Mouse (Mus musculus) hindbrain, embryonic 10.5 days (tissue): Measurements from ENCODE around the gene Cd53. TPM values are rescaled to one million over a fixed set of nuclear protein-coding genes. Genes with fewer than 3 reads are reported as not detected.

ENCODE experiments used
- DNase-seq: peaks from one replicate; pipeline ENCODE4 v3.0.0-alpha.2; 2017; ENCODE audit warnings: low spot score
- H3K27ac ChIP-seq: fragments of 300-500 bp; sonication (generic); 2 replicates; pipeline ENCODE4 v1.5.1; 2016; ENCODE audit warnings: mild to moderate bottlenecking, moderate library complexity
- H3K27me3 ChIP-seq: fragments of 300-500 bp; sonication (generic); 2 replicates; pipeline ENCODE4 v1.6.1; 2016; ENCODE audit warnings: mild to moderate bottlenecking; ENCODE audit not compliant: poor library complexity, insufficient read depth, severe bottlenecking
- H3K36me3 ChIP-seq: fragments of 300-500 bp; sonication (generic); 2 replicates; pipeline ENCODE4 v1.6.1; 2016; ENCODE audit warnings: mild to moderate bottlenecking, moderate library complexity
- H3K4me1 ChIP-seq: fragments of 300-500 bp; sonication (generic); replicated peaks from 2 replicates; pipeline ENCODE4 v1.6.1; 2016; ENCODE audit warnings: mild to moderate bottlenecking
- H3K4me3 ChIP-seq: fragments of 300-500 bp; sonication (generic); 2 replicates; pipeline ENCODE4 v1.5.1; 2016; ENCODE audit warnings: mild to moderate bottlenecking, moderate library complexity
- H3K9me3 ChIP-seq: fragments of 300-500 bp; sonication (generic); 2 replicates; pipeline ENCODE4 v1.6.1; 2016; ENCODE audit warnings: mild to moderate bottlenecking, moderate library complexity
- WGBS: fragments of 180-500 bp; shearing (Covaris S2); methylation state at CpG from one replicate; pipeline ENCODE4 v1.1.7; 2016; 5-methylcytosine and 5-hydroxymethylcytosine counted together
- polyA plus RNA-seq: library from polyadenylated mRNA; unstranded; fragments of >200 nt; fragmentation: Nextera tagmentation; extraction: Ambion mirVana; gene quantifications from 2 replicates; pipeline ENCODE4 v1.2.1, GENCODE M21; 2016

The Cd53 gene
- polyA plus RNA-seq, result 2.4 and 3.7 TPM in 2 replicates

DNA sequence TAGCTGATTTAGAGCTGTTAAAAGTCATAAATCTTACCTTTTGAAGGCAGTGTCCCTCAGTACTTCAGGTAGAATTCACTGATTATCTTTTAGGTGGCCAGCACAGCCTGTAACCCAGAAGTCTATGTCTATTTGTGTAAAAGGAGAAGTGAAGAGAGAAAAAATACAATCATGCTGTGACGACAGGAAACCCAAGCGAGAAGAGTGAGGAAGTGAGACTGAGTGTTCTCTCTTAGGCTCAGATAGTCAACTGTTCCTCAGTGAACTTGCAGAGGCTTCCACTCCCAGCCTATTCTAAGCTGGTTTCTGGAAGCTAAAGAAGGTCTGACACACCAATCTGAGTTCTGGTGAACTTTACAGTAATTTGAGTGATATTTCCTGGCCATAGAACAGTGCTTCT is at the start of gene Cd53:
Gene Cd53 (minus strand): TSS at position 220 of the 400 bp plus-strand sequence.
- Histone ChIP-seq H3K4me1 (no peaks in the 10 kb centered on the region), H3K9me3 (no peaks in the 10 kb centered on the region), H3K4me3 (no peak within 1 kb of the TSS), H3K27me3 (no peaks in the 10 kb centered on the region), H3K27ac (no peak within 1 kb of the TSS), H3K36me3 (no peaks in the 10 kb centered on the region)
- 80% methylated on average over 2 of the region's 2 CpGs for WGBS
- no peak for DNase-seq

DNA sequence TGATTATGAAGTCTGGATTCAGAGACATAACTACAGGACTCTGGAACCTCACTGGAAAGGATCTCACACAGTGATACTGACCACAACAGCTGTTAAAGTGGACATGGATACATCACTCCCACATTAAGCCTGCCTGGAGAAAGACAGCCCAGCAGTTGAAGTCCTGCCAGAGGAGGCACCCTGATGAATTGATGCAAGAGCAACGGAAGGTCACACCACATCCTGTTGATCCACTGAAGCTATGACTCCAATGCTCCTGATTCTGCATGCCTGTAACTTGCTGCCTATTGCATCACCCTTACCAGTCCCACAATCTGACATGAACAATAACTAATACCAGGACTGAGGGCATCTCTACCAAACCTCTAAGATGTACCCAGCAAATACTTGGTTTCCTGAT is 42.2 kb upstream of the Cd53 start:
- H3K36me3 ChIP-seq, result no peaks in the 10 kb centered on the region
- no peak overlapping the region for H3K27ac ChIP-seq
- no peak for DNase-seq
- H3K9me3 ChIP-seq, result peaks cover 12% of the 10 kb centered on the region
- 94% methylated on average over 1 of the region's 1 CpGs for WGBS
- H3K4me3 ChIP-seq, result no peak overlapping the region
- no peaks in the 10 kb centered on the region for H3K4me1 ChIP-seq
- H3K27me3 ChIP-seq, result no peaks in the 10 kb centered on the region

DNA sequence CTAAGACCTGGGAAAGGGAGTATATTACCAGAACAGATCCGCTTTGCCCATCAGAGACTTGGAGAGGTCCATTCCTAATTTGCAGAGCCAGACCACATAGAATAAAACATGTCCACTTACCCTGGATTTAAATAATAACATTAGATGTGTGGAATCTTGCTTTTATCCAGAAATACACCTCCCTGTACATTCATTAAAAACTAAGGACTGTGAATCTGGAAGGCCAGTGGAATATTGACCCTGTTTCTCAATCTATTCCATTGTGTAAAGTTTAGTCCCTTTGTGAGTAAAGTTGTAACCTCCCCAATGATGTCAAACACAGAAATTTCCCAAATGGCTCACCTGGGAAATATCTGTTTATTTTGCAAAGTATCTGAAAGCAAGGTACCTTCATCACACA is 36.2 kb upstream of the Cd53 start, which contains the start of gene Olfr266:
Gene Olfr266 (minus strand): TSS at position 101 of the 400 bp plus-strand sequence.
- H3K27ac ChIP-seq, result no peak within 1 kb of the TSS
- no peaks in the 10 kb centered on the region for H3K4me1 ChIP-seq
- no peaks in the 10 kb centered on the region for H3K27me3 ChIP-seq
- H3K4me3 ChIP-seq, result no peak within 1 kb of the TSS
- H3K9me3 ChIP-seq, result no peaks in the 10 kb centered on the region
- WGBS, result 79% methylated on average over 1 of the region's 1 CpGs
- no peaks in the 10 kb centered on the region for H3K36me3 ChIP-seq
- DNase-seq, result no peak

DNA sequence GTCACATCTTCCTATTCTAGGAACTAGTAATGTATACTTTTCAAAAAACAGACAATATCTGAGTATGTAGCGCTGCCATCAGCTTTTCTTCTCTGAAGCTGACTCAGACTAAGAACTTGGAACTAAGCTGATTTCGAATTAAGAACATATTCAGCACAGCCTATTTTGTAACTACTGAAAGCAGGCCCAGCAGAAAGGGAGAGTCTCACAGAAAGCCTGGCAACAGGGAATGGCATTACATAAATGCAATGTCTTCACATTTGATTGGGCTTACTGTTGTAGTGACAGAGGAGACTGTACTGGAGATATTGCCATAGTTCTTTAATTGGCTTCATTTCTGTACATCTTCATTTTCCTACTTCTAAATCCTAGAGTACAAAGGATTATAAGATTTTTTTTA is 27.7 kb upstream of the Cd53 start:
- no peaks in the 10 kb centered on the region for H3K4me1 ChIP-seq
- DNase-seq, result no peak
- no peak overlapping the region for H3K4me3 ChIP-seq
- H3K9me3 ChIP-seq, result no peaks in the 10 kb centered on the region
- 77% methylated on average over 2 of the region's 2 CpGs for WGBS
- H3K36me3 ChIP-seq, result no peaks in the 10 kb centered on the region
- H3K27ac ChIP-seq, result no peak overlapping the region
- no peaks in the 10 kb centered on the region for H3K27me3 ChIP-seq

DNA sequence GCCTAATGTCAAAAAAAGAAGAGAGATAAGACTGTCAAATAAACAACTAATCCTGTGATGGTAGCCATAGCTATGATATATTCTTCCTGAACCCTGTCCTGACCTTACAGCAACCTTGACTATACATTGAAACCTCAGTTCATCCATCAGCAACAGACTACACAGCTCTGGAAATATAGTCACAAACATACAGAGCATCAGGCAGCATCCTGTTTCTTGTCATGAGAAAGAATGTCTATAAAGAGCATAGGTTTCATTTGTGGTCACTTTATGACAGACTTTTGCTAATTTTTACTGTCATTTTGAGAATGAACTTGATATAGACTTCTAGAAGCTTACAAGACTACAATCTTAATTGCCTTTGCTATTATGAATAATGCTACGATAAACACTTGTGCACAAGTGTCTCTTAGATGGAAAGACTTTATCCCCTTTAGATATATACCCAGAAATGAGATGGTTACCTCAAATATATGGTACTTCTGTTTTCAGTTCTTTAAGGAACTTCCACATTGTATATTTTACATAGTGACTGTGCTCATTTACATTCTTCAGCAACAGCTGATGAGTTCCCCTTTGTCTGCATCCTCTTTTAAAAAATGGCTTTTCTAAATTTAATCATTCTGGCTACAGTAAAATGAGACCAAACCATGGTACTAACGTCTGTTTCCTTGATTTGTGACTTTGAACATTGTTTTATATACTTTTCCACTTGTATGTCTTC is 19.2 kb upstream of the Cd53 start:
- no peak for DNase-seq
- Histone ChIP-seq H3K27me3 (no peaks in the 10 kb centered on the region), H3K9me3 (no peaks in the 10 kb centered on the region), H3K36me3 (no peaks in the 10 kb centered on the region), H3K4me1 (no peaks in the 10 kb centered on the region), H3K4me3 (no peak overlapping the region), H3K27ac (no peak overlapping the region)
- WGBS, result 72% methylated on average over 2 of the region's 2 CpGs

DNA sequence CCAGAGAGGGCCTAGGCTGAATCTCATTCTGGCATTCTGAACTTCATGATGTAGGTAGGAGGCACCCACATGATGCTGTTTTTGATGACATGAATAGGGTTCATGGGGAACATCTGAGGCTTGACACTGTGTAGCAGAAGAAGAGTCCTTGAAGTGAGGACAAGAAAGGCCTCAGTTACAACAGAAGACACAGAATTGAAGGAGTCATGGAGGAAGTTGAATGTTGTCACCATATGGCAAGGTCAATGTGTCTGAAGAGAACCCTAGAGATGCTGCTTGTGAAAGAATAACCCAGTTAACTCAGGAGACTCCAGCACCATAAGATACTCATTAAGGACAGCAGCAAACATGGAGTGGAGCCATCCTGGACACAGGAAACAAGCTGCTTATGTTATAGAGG is 8.1 kb upstream of the Cd53 start:
- Histone ChIP-seq H3K27ac (no peak overlapping the region), H3K4me3 (no peak overlapping the region), H3K27me3 (no peaks in the 10 kb centered on the region), H3K4me1 (no peaks in the 10 kb centered on the region), H3K36me3 (no peaks in the 10 kb centered on the region), H3K9me3 (0 out of 2 replicates have a peak, but pooled peaks cover 2% of the 10 kb centered on the region)
- no peak for DNase-seq

DNA sequence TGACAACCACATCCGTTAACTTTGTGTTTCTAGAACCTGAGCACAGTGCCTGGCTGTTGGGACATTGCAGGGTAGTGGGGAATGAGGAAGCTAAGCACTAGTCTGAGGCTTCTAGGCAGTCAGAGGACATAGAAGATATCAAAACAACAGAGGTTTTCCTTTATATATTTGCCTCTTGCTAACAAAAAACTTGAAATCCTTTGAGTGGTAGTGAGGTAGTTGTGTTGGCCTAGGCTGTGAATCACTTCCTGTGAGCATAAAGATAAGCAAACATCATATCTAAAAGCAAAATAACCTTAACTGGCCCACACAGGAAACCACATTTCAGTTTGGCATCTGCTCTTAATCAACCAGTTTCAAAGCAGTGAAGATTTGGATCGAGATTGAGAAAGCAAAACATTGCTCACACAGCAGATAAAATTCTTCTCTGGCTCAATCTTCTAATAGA is 1.5 kb downstream of the Cd53 start:
- DNase-seq, result no peak
- 64% methylated on average over 2 of the region's 2 CpGs for WGBS
- no peaks in the 10 kb centered on the region for H3K27me3 ChIP-seq
- H3K36me3 ChIP-seq, result no peaks in the 10 kb centered on the region
- no peak overlapping the region for H3K4me3 ChIP-seq
- no peak overlapping the region for H3K27ac ChIP-seq
- no peaks in the 10 kb centered on the region for H3K9me3 ChIP-seq
- H3K4me1 ChIP-seq, result no peaks in the 10 kb centered on the region

DNA sequence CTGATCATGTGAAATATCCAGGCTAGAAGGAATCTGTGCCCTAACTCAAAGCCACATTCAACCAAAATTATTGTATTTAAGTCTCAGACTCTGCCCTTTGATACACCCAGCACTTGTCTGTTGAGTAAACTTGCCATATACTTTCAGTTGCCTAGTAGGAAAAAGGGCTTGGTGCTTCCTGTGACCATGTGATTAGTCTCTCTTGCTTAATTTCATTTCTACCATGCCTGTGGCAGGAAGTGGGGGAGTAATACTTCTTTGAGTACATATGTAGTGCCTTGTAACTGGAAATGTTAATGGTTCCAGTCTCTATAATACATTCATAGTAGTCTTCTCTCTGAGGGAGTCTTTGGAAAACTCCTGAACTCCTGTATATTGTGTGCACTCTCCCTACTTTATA is 2.0 kb downstream of the Cd53 start:
- H3K9me3 ChIP-seq, result no peaks in the 10 kb centered on the region
- DNase-seq, result no peak
- H3K27me3 ChIP-seq, result no peaks in the 10 kb centered on the region
- no peaks in the 10 kb centered on the region for H3K36me3 ChIP-seq
- no peaks in the 10 kb centered on the region for H3K4me1 ChIP-seq
- no peak overlapping the region for H3K27ac ChIP-seq
- H3K4me3 ChIP-seq, result no peak overlapping the region

DNA sequence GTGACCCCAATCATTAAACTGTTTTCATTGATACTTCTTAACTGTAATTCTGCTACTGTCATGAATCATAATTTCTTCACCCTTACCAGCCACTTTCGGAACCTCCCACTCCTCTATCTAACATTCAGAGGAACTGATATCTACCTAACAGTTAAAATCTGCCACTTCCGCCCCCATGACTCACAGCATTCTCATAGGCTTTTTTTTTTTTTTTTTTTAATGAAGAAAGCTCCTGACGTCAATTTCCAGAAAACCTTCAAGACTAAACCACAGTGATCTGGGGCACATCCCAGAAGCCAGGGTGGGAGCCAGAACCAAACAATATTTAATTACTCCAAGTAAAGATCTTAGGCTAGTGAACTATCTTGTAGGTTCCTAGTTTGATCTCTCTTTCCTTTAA is 4.8 kb downstream of the Cd53 start:
- Histone ChIP-seq H3K4me3 (no peak overlapping the region), H3K36me3 (no peaks in the 10 kb centered on the region), H3K9me3 (no peaks in the 10 kb centered on the region), H3K4me1 (no peaks in the 10 kb centered on the region), H3K27me3 (no peaks in the 10 kb centered on the region), H3K27ac (no peak overlapping the region)
- WGBS, result 74% methylated on average over 3 of the region's 3 CpGs
- no peak for DNase-seq

DNA sequence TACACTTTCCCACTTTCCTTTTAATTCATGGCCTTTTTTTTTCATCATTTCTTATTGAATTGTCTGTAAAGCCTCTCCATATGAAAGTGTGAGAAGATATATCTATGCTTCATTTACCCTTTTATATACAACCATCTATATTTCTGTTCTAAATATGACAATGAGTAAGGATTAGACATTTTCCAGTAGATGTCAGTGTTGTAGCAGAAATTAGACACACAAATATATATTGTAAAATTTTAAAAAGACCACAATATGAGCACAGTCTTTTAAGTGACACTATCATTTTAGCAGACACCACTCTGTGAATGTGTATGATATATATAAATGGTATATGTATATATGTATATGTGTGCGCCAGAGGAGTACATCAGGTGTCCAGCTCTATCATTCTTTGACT is 18.1 kb downstream of the Cd53 start:
- H3K4me3 ChIP-seq, result no peak overlapping the region
- no peaks in the 10 kb centered on the region for H3K9me3 ChIP-seq
- no peak overlapping the region for H3K27ac ChIP-seq
- H3K36me3 ChIP-seq, result no peaks in the 10 kb centered on the region
- H3K4me1 ChIP-seq, result no peaks in the 10 kb centered on the region
- H3K27me3 ChIP-seq, result no peaks in the 10 kb centered on the region
- WGBS, result 84% methylated on average over 1 of the region's 1 CpGs
- DNase-seq, result no peak

DNA sequence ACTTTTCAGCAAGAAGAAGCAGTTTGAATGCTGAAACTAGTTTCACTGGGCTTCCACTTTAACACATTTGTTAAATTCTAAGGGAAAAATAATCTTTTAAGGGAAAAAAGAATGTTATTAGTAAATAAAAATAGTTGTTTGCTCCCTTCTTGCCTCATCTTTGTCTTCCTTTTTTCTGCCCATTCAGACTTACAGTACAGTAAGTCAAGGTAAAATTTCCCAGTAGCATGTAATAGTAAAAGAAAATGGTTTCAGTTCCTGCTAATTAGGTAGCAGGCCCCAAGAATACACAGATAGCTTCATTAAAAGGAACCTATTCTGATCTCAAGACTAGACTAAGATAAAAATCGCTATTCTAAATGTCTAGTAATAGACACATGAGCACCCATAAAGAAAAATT is 34.1 kb downstream of the Cd53 start:
- Histone ChIP-seq H3K4me1 (no peaks in the 10 kb centered on the region), H3K9me3 (no peaks in the 10 kb centered on the region), H3K27me3 (no peaks in the 10 kb centered on the region), H3K4me3 (no peak overlapping the region), H3K36me3 (no peaks in the 10 kb centered on the region), H3K27ac (no peak overlapping the region)
- 73% methylated on average over 1 of the region's 1 CpGs for WGBS
- DNase-seq, result no peak

DNA sequence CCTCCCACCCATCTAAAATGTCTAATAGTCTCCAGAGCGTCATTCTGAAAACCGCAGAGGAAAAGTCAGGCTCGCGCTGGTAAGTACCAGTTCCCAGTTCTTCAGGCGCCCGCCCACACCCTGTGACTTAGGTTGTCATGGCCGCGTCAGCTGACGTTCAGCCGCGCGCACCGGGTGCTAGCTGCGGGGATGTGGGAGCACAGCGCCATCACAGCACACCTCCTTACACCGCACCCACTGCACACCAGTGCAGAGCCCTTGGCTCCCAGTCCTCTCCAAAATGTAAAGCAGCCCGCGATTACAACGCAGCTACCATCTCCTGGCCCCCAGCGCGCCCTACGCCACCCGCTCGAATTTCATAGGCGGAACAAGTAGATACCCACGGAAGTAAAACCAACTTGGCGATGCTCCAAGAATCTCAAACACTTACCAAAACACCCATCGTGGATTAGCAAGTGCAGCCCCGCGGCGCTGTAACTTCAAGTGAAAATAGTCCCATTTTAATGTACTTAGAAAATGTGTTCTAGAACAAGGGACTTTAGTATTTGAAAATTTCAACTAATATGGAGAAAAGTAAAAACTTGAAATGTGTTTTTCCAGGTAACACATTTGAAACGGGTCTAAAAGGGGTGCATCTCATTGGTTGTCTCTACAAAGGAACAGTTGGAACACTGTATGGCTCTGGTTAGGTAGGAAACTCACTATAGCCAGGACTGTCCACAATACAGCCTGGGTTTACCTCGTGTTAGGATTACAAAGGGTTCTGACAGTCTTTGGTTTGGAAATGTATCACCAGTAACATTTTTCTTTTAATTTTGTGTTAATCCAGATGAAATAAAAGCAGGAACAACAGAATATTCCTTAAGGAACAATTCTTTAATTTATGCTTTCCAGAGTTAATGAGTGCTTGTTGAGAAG is 67.7 kb downstream of the Cd53 start:
- DNase-seq, result peak; percentile 85
- Histone ChIP-seq H3K27ac (peak overlapping the region; percentile 87), H3K36me3 (peaks cover 4% of the 10 kb centered on the region; the same call in 1 of the 2 replicates), H3K4me1 (0 out of 2 replicates have a peak, but pooled peaks cover 4% of the 10 kb centered on the region), H3K4me3 (peak overlapping the region; percentile 74), H3K9me3 (peaks cover 7% of the 10 kb centered on the region), H3K27me3 (no peaks in the 10 kb centered on the region)
- WGBS, result 2% methylated on average over 33 of the region's 33 CpGs
